Mouse (Mus musculus) A20 (cell line): ENCODE results near the gene Rps10.

Experiments
- DNase-seq: peaks from one replicate; pipeline ENCODE4 v3.0.0-alpha.2; 2011; ENCODE audit warnings: low read depth, low spot score

Rps10 gene

DNA sequence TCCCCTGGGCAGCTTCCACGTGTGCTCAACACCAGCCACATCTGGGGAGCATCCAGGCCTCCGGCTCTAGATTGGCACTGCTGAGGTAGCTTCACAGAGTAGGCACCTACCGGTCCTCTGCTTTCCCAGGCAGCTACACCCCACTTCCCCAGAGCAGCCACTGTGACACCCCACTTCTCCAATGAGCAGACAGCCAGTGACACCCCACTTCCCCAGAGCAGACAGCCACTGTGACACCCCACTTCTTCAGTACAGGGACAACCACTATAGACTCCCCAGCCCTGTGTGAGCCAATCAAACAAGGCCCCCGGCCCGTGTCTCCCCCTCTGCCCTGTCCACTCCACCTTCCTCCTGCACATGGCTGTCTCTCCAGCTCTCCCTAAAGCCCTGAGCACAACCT, 24.5 kb downstream of the Rps10 start:
- DNase-seq: no peak

- no peak for DNase-seq
Measured at GRCm38 (mm10) chr17:27611519-27611884, 25.0 kb downstream of the Rps10 start.

DNA sequence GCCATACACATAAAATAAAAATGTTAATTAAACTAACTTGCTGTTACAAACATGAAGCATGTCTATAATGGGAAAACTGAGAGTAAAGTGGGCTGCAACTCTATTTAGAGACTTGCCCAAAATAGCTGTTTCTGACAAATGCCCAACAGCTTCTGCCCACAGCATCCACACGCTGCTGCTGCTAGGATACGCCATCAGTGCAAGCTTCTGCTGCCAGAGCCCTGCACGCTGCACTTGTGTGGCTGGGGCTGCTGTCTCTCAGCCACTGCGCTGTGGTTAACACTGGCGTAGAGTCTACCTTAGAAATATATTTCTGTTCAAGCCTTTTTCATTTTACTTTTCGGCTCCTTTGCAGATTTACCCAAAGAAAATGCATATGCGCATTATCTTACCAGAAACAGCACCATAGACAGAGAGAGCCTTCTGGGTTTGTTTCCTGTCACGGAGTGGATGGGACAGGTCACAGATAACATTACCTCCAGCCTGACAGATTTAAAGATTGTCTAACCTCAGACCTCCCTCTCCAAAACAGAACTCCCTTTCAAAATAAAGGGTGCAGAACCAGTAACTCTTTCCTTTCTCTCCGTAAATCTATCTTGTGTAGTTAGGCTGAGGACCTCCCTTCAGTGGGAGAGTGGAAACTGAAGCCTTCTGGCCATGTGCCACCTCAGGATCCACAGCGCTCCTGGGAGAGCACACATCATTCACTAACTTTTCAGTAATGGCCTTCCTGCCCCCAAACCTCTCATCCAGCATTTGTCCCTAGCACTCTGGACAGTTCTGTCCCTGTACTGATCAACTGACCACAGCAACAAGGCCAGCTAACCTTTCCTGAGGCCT, 25.6 kb downstream of the Rps10 start:
- DNase-seq: no peak

GRCm38 (mm10) chr17:27609576-27609975, 26.9 kb downstream of the Rps10 start:
- DNase-seq: no peak

GRCm38 (mm10) chr17:27603522-27604234, 32.8 kb downstream of the Rps10 start:
- no peak for DNase-seq

- no peak for DNase-seq
Measured at GRCm38 (mm10) chr17:27603036-27603435, 33.4 kb downstream of the Rps10 start.

DNA sequence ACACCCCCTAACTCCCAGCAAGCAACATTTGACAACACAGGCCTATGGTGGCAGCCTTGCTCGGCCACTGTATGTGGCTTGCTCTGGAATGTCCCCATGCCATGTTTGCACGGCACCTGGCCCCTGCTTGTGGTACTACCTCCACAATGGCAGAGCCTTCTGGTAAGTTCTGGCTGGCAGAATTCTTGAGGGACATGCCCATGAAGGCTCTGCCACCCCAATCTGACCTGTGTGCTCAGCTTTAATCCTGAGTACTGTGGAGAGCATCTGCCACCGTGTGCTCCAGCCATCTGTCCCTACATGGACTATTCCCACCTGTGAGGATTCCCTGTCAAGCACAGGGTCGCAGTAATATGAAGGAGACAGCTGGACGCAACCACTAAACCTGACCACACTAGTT, 35.6 kb downstream of the Rps10 start:
- no peak for DNase-seq

- DNase-seq: no peak
Measured at GRCm38 (mm10) chr17:27600286-27600685, 36.2 kb downstream of the Rps10 start.

DNA sequence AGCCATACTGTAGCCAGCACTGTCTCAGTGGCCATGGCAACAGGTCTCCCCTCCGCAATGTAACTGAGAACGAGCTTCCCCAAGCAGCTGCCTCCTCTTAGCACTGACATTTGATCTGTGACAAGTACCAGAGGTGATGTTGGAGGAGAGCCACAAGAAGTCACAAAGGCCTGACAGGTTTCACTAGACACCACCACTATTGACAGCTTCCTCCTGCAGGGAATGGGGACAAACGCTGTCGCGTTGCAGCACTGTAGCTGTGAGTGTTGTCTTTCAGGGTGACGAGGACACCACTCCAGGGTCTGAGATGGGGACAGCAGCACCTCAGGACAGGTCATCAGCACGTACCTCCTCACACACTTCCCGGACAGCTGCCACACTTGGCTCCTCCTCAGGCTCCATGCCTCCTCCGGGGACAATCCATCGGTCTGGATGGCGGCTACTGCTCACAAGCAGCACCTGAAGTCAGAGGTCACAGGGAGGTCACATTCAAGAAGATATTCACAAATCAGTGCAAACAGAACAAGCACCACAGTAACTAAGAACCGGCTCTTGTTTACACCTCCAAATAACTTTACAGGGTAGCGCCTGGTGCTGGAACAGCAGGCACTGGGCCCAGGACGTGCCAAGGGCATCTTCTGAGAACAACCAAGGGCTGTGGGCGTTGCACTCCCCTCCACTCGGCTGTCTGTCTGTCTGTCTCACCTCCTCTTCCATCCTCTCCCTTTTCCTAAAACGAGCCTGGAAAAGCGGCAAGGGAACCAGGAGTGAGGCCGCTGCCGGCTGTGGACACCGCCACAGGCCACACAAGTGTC, 39.9 kb downstream of the Rps10 start:
- DNase-seq: no peak

- DNase-seq: no peak
Measured at GRCm38 (mm10) chr17:27595659-27596375, 40.7 kb downstream of the Rps10 start.

DNA sequence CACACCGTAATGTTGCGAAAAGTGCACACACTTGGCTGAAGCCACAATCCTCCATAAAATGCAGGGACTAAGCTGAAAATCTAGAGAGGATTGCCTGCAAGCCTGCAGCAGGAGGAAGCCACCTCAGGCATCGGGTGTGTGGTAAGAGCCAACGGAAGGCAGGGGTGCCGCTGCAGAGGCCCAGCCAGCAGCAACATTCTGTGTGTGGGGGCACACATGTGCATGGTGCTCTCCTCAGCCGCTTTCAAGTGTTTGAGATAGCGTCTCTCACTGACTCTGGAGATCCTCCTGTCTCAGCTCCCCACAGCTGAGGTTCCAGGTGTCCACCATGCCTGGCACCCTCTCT, 43.9 kb downstream of the Rps10 start:
- no peak for DNase-seq

DNA sequence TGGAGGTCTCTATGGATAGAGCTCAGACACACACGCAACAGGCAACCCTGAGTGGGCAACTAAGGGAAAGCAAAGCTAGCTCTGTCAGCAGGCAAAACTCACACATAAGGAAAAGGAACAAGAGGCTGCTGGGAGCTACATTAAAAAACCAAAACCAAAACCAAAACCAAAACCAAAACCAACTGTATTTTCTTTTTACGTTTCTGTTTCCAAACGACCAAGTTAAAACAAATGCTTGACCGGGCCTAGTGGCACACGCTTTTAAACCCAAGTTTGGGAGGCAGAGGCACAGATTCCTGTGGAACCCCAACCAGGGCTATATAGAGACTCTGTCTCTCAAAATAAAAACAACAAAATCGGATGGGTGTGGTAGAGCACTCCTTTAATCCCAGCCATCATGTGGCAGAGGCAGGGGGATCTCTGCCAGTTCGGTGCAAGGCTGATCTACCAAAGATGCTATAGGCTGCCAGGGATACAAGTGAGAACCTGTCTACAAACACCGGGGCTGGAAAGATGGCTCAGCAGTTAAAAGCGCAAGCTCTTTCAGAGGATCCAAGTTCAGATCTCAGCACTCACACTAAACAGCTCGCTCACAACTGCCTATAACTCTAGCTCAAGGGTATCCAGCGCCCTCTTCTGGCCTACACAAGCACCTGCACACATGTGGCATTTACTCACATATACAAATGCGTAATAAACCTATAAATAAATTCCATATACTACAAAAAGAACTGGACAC, 44.5 kb downstream of the Rps10 start:
- DNase-seq: peak; percentile 27

DNA sequence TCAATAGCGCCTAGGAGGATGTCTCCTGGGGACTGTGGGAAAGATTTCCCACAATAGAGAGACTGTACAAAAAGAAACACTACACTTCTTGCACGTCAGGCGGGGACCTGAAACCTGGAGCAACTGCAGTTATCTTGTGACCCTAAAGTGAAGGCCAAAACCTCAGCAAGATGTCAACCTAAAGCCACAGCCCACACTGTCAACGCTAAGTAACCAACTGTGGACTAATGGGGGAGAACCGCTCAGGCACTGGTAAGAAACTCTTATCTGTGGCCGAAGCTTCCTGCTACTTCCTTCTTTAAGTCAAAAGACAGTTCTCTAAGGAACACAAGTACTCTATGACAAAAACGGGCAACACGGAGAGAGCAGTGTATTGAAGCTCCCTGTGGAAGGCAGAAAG, 48.2 kb downstream of the Rps10 start:
- DNase-seq: no peak

- DNase-seq: no peak
Measured at GRCm38 (mm10) chr17:27587252-27587651, 49.2 kb downstream of the Rps10 start.

DNA sequence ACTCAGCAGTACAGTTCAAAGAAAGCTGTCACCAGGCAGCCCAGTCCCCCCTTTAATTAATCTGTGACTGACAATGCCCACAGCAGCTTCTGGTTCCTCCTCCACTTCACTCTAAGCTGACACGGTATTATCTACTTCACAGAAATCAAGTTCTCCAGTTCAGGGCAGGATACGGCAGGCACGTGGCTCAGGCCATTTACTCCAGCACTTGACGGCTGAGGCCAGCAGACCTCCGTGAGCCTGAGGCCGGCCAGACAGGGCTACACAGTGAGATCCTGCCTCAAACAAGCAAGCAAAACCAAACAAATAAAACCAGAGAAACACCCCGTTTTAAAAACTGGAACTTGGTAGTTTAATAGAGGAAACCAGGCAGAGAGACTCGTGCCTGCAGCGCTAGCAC, 49.8 kb downstream of the Rps10 start:
- no peak for DNase-seq

- peak; percentile 62 for DNase-seq
Measured at GRCm38 (mm10) chr17:27583185-27583894, 53.1 kb downstream of the Rps10 start.
